Mouse (Mus musculus): ENCODE measurements around the gene Zc3h8. TPM values are rescaled to one million over a fixed set of nuclear protein-coding genes. Genes with fewer than 3 reads are reported as not detected.

The Zc3h8 gene
- total RNA-seq (2021), result 1 to 10 TPM; 5.1 to 5.6 TPM

DNA sequence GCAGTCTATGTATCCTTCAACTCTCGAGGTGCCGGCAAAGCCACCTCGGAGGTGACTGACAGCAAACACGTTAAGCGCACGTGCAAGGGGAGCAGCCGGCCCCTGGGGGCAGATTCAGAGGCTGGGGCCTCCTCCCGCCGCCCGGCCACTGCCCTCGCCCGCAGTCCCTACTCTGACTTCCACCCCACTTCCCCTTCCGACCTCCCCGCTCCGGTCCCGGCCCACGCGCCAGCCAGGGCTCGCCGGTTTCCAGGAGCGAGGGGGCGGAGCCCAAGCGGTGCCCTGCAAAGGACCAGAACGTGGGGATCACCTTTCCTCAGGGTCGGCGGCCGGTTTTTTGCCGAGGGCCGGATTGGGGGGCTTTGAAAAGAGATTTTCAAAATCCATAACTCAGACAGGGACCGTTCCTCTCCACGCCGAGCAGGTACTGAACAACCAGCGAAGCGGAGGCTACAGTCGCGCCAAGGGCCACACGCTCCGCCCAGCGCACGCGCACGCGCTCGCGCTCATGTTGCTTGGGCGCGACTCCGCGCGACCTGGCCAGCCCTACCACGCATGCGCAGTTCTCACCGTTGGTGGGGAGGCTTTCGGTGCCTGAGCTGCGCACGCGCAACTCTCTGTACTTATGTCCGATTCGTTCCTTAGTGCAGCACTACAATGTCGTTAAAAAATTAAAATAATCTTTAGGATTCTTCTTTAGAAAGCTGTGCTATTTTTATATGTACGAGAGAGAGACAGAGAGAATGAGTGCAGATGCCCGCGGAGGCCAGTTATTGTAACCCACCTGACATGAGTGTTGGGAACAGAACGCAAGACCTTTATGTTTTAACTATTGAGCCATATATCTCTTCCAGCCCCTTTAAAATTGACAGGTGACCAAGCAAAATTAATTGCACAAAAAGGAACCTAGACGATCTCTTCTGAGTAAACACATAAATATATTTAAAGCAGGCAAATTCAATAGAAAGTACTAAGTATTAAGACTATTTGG, at the start of gene Zc3h8:
Zc3h8 (minus strand) TSS at position 540 of the 991 bp plus-strand sequence.
- intact Hi-C loops (cut with DNase I), result loop anchor here (2.0 to 5.0 kb wide), 2 partner anchors 23 to 247 kb away; partner anchors contain the start of genes Gm10762, Mertk and Zc3h6
- DNase-seq, result peak; percentile 97 to 98

DNA sequence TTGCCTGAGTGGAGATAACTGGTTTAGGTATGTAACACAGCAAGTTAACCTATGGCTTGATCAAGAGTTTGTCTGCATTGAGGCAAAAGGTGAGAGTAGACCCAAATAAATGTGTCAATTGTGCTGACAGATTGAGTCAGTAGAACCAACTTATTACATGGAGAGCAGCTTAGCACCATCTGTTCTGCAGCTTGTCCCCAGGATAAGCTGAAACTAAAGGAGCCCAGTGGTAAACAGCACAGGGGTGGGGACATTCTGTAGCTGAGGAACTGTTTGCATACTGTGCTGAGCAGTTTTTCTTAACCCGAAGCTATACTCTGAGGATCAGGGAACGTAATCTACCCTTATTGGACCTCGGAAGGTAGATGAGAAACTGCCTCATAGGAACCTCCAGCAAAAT, 40.9 kb upstream of the Zc3h8 start:
- DNase-seq, result no peak
- intact Hi-C loops (cut with DNase I), result no loop called here

DNA sequence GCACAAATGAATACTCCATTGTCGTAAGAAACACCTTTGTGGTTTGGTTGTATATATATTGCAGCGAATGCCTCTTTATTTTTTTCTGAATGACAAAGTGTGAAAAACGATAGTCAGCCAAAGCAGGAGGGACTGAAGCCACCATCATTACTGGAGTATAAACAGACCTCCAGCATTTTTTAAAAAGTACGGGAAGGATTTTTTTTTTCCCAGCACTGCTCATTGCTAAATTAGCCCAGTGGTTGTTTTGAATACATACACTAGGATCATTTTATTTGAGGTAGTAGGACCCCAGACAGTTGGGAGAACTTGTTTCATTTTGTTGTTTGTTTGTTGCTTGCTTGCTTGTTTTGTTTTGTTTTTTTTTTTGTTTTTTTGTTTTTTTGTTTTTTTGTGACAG, 31.7 kb upstream of the Zc3h8 start:
- intact Hi-C loops (cut with DNase I), result no loop called here
- no peak for DNase-seq

DNA sequence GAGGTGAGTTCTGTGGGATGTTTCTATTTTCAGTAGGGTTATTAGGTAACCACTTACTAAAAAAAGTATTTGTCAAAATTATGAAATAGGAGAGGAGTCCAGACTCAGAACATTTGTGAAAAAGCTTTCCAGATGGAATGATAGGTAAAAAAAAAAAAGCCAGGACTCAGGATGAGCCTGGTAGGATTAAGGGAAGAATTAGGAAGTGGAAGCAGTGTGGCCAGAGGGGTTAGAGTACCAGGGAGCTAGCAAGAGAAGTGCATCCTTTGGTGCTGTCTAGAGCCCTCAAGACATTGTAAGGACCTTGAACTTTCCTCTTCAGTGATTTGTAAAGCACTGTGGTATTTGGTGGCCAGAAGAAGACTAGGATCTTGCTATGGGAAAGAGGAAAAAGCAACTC, 28.4 kb upstream of the Zc3h8 start:
- intact Hi-C loops (cut with DNase I), result no loop called here
- DNase-seq, result no peak

DNA sequence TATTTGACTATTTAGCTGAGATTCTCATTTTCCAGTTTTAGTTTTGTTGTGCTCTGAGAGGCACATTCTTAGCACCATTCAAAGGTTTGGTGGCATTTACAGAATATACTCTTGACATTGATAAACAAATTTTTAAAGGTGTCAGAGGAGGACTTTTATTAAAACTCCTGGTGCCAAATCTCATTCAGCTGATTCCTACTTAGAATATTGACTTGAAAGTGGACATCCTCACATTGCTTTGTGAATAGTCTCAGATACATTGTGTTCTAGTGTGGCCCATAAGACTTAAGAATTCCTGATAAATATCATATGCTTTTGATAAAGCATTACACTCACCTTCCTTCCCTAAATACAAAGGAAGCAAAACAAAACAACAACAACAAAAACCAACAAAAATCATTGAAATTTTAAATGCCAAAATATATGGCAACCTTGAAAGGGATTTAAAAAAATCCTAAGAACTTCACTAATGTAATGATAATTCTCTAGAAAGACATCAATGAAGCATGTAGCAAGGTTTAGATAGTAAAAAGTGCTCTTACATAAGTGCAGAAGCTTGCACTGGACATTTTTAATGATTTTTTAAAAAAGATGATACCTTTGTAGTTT, 24.7 kb upstream of the Zc3h8 start:
- no peak for DNase-seq
- intact Hi-C loops (cut with DNase I), result loop anchor here (5.0 kb wide), 2 partner anchors 99 to 229 kb away; partner anchors contain the start of genes Slc20a1 and Ttl

DNA sequence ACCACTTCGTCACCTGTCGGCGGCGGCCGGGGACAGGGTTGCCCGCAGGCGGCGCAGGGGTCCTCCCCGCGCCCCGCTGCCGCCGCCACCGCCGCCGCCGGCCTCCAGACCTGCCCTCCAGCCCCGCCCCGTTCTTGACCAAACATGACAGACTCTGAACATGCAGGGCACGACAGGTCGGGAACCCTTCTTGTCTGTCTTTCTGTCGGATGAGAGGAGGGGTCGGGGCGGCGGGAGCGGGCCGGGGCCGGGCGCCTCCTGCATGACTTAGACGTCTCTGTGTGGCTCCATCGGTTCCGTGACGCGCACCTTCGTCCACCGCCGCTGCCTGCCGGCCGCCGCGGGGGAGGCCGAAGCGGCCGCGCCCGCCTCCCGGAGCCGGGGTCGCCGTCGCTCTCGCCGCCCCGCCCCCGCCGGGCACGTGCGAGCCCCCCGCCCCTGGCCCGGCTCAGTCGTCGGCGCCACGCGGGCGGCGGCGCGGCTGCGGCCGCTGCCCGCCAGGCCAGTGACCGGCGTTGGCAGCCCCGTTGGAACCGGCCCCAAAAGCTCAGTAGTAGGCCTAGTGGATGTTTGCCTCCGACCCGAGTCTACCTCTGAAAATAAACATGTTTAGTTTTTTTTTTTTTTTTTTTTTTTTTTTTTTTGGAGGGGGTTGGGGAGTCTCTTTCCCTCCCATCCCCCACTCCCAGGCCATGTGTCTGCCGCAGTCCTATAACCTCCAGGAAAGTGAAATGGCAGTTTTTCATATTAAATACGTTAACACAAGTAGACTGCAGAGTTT, 24.0 kb upstream of the Zc3h8 start, which contains the start of gene Gm10762:
Gm10762 (minus strand) TSS at position 65 of the 781 bp plus-strand sequence.
- intact Hi-C loops (cut with DNase I), result loop anchor here (2.0 to 5.0 kb wide), 3 partner anchors 23 to 229 kb away; partner anchors contain the start of genes Slc20a1, Ttl and Zc3h8
- peak; percentile 82 to 85 for DNase-seq

DNA sequence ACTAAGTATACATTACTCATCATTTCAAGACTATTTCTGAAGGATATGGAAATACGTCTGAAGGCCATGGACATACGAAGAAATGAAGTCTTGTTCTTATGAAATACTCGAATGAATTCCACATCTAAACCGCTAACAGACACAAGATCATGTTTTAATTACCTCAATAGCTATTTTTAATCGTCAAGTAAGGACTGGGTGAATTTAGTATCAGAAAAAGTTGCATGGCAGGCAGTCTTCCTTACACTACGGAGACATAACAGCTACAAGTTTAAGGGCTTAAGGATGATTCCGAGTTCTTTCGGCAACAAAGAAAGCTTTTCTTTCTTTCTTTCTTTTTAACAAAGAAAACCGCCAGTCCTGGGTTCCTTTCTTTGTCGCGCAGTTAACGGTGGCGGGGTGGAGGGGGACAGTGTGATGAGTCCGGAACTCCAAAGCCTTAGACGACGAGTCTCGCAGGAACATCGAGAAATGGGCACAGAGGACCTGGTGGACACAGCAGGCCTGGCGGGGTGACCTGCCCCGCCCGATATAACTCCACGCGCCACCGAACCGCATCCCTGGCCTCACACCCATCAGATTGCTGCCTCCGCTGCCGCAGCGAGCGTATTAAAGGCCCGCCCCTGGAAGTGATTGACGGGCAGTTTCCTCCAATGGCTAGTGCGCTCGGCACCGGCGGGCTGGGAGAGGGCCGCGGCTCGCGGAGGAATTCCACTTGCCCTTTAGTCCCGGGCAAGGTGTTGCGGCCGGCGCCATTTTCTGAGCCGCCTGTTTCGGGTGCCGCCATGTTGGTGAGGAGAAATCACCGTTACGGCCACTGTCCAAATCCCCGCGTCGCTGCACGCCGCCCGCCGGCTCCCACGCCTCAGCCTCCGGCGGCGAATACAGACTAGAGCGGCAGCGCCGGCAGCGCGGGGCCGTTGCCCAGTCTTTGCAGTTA, 23.0 kb upstream of the Zc3h8 start, which contains the start of gene Zc3h6:
Zc3h6 (plus strand) TSS at position 762 of the 940 bp plus-strand sequence.
- intact Hi-C loops (cut with DNase I), result loop anchor here (2.0 to 5.0 kb wide), 3 partner anchors 22 to 230 kb away; partner anchors contain the start of genes Slc20a1, Ttl and Zc3h8
- peak; percentile 100 for DNase-seq

DNA sequence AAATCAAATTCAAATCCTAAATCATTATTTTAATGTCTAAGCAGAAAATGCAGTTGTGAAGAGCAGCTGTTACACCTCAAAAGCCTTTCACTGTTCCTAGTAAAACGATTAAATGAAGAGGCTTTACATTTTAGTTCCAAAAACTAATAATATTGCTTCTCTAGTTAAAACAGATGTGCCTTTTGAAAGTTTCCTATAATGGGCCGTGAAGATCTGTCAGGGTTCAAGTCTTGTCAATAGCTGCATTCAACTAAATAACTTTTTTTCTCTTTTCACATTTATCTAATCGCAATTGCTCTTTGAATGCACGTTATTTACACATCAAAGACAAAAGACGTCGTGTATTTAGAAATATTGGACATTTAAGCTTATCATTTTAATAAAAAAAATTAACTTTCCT, 22.4 kb upstream of the Zc3h8 start:
- intact Hi-C loops (cut with DNase I), result loop anchor here (2.0 to 5.0 kb wide), 3 partner anchors 21 to 231 kb away; partner anchors contain the start of genes Slc20a1, Ttl and Zc3h8

DNA sequence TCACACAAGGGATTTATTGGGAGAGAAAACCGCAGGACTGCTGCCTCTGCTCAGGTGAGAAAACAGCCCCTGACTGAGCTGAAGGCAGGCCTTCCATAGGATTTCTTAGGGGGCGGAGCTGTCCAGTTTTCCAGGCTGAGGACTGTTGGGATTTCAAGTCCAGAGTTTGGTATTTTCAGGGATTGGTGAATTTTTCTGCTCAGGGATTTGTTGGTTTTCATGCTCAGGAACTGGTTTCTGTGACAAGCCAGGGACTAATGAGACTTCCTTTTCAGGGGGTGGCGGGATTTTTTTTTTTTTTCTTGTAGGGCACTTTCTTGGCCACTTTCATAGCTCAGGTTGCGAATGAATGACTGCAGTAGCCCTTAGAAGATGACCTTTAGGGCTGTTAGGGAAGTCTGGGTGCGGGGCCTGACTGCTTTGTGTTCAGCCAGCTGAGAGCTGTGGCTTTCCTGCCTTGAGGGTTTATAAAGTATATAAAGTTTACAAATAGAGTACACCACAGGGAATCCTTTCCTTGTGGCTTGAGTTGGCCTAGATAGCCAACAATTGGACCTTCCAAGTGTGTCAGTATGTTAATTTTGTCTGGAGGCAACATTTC, 21.7 kb upstream of the Zc3h8 start:
- intact Hi-C loops (cut with DNase I), result loop anchor here (2.0 to 5.0 kb wide), 3 partner anchors 21 to 232 kb away; partner anchors contain the start of genes Slc20a1, Ttl and Zc3h8
- DNase-seq, result no peak

More for the DNA sequence above, 22.4 kb upstream of the Zc3h8 start:
- DNase-seq, result no peak

DNA sequence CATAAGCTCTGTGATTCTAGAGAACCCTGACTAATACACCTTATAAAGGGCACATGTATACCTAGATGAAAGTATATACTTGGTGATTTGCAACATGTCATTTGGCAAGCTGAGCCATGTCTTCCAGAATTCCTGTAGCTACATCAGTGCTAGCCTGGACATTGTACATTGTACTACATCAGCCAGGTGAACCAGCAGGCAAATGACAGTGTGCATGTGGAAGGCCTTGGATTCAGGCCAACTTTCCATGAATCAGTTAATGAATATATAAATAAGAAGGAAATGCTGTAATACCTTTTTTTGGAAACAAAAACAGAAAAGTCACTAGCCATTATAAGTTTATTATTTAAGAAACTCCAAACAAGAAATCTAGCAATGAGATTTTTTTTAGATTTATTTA, 10.3 kb upstream of the Zc3h8 start:
- DNase-seq, result no peak
- intact Hi-C loops (cut with DNase I), result no loop called here

DNA sequence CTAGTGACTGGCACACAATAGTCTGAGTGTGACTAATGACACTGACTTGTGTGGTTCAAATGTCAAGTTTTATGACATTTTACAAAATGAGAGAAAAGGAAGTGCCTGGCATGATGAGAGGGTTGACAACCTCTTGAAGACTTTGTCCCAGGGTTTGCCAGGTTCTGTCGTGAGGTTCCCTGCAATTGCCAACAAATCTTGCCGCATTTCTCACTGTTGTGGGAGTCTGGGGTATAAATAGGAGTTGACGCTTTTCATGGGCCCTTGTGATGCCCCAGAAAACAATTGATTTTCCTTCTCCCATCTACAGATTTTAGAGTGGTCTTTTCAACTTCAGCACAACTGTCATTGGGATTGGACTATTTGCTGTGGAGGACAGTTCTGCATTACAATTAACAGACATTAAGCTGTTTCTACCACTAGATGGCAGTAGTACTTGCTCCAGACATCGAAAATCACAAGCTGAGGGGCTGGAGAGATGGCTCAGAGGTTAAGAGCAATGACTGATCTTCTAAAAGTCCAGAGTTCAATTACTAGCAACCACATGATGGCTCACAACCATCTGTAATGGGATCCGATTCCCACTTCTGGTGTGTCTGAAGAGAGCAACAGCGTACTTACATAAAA, 4.2 kb upstream of the Zc3h8 start:
- peak in 1 of 2 experiments; percentile 36 for DNase-seq
- intact Hi-C loops (cut with DNase I), result loop anchor here (1.0 to 5.0 kb wide), 4 partner anchors 59 to 310 kb away; no protein-coding TSS in a partner anchor

DNA sequence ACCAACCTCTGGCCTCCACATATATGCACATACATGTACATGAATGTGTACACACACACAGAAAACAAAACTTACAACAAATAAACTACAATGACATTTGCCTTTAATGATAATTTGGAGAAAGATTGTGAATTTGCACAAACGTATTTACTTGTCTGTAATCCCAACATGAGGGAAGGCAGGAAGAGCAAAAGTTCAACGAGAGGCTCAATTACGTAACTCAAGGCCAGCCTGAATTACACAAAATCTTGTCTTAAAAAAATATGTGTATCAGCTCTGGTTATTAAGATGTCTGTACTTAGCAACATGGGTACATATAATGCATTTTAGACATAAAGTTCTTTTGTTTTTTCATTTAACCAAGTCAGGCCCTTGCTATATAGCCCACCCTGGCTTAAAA, 7.6 kb downstream of the Zc3h8 start:
- DNase-seq, result no peak
- intact Hi-C loops (cut with DNase I), result no loop called here

DNA sequence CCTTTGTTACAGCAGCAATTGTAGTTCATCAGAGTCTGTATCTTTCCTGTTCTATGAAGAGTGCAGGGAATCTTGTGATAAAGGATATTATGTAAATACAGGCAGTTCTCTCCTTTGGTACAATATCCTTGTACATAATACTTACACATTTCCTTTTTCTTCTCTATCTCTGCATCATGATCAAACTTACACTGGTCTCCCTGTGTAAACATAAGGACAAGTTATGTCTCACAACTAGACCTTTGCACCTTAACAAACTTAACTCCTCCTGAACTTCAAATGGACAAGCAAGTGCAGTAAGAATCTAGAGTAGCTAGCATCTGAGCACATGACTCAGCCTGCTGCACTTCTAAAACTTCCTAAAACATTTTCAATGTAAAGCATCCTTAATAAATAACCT, 13.2 kb downstream of the Zc3h8 start:
- no peak for DNase-seq
- intact Hi-C loops (cut with DNase I), result no loop called here

DNA sequence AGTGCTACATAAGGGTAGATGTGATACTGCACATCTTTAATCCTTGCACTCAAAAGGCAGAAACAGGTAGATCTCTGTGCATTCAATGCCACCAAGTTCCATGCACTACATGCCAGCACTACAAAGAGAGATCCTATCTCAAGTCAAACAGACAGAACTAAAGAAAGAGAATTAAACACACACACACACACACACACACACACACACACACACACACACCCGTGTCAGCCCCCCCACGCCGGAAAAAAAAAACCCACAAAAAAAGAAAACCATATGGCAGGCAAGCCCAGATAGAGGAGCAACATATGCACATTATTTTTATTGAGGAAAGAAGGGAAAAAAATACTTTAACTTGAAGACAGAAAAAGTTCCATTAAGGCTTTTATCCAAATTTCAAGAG, 15.4 kb downstream of the Zc3h8 start:
- intact Hi-C loops (cut with DNase I), result no loop called here
- no peak for DNase-seq

DNA sequence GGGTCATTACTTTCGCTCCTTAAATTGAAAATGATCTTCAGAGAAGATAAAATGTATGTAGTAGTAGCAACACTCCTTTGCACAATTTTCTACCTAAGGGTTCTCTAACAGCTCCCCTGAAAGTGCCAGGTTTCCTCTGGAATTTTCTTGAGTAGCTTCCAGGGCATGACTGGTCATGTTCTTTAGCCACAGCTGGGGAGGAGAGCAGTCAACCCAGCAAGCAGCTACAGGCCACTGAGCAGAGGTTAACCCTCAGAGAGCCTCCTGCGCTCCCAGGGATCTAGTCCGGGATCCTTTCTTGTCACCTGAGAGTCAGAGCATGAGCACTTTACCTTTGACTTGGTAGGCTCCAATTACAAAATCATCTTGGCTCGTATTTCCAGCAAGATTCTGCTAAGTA, 19.1 kb downstream of the Zc3h8 start:
- intact Hi-C loops (cut with DNase I), result no loop called here
- no peak for DNase-seq

DNA sequence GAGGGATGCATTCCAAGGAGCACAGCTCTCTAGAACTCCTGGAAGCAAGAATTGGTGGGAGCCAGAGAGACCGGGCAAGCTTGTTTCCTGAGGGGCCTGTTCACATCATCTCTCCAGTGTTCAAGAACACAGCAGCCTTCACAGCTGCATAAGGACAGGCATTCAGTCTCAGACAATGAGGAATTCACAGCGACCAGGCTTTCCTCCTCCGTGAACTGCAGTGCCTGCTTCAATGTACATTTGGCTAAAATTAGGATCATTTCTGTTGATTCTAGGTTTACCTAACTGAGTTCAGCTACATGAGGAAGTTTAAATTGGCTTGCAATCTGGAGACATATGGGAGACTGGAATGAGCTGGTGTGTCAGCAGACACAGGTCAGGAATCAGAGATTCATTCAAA, 27.3 kb downstream of the Zc3h8 start:
- intact Hi-C loops (cut with DNase I), result no loop called here

DNA sequence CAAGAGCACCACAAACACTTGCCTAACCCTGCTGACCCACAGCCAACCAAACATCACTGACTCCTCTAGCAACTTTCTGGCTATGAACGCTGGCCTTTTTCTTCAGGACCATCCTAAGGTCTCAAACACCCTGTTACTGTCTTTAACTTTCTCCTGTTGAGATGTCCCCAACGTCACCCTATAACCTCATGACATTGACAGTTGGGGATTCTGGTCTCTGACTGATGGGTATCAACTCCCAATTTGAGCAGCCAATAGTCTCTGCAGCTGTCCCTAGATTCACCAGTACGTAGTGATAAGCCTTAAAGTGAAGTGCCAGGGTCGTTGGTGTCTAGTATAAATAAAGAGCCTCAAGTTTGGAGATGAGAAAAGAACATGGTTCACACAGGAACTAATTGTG, 28.9 kb downstream of the Zc3h8 start:
- intact Hi-C loops (cut with DNase I), result no loop called here
- no peak for DNase-seq

More for the DNA sequence above, 27.3 kb downstream of the Zc3h8 start:
- no peak for DNase-seq

DNA sequence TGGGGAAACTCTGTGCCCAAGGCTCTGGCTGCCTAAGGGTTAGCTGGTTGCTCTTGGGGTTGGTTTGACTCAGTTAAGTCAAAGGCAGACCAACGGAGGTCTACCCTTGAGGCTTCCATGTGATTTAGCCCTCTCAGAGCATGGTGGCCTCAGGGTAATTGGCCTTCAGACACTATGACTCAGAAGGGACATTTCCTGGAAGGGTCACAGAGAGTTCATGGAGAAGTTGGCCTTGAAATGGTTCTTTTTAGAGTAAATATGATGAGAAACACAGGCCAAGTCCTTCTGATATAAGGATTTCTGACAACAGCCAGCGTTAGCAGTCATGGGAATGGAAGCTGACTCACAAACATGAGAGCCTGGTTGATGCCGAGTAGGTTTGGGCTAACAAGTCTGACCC, 40.2 kb downstream of the Zc3h8 start:
- intact Hi-C loops (cut with DNase I), result no loop called here
- no peak for DNase-seq
